Mouse (Mus musculus) heart, embryonic 16.5 days (tissue): ENCODE results near the gene Tor1aip1. TPM values are rescaled to one million over a fixed set of nuclear protein-coding genes. Genes with fewer than 3 reads are reported as not detected.

ENCODE experiments used
- ATAC-seq: fragments of 200-750 bp; cut with Nextera tagmentation; replicated peaks from 2 replicates; pipeline ENCODE4 v1.8.0; 2017; ENCODE audit warnings: moderate number of reproducible peaks; ENCODE audit not compliant: insufficient read depth, low FRiP score; ENCODE audit errors: extremely low read depth
- H3K27ac ChIP-seq: fragments of 300-500 bp; sonication (generic); 2 replicates; pipeline ENCODE4 v1.5.1; 2014; ENCODE audit warnings: mild to moderate bottlenecking, low read length, control low read depth, moderate library complexity
- H3K27me3 ChIP-seq: fragments of 300-500 bp; sonication (generic); 2 replicates; pipeline ENCODE4 v1.6.1; 2014; ENCODE audit warnings: low read length, mixed read lengths; ENCODE audit not compliant: control insufficient read depth, insufficient read depth
- H3K36me3 ChIP-seq: fragments of 300-500 bp; sonication (generic); 2 replicates; pipeline ENCODE4 v1.6.1; 2014; ENCODE audit not compliant: control insufficient read depth, insufficient read depth
- H3K4me1 ChIP-seq: fragments of 300-500 bp; sonication (generic); 2 replicates; pipeline ENCODE4 v1.6.1; 2014; ENCODE audit warnings: low read length, mixed read lengths; ENCODE audit not compliant: control insufficient read depth, insufficient read depth
- H3K4me2 ChIP-seq: fragments of 300-500 bp; sonication (generic); 2 replicates; pipeline ENCODE4 v1.6.1; 2014; ENCODE audit warnings: low read depth, mild to moderate bottlenecking, control low read depth, low read length
- H3K4me3 ChIP-seq: fragments of 300-500 bp; sonication (generic); 2 replicates; pipeline ENCODE4 v1.5.1; 2014; ENCODE audit warnings: mild to moderate bottlenecking, control low read depth, low read length
- H3K9ac ChIP-seq: fragments of 300-500 bp; sonication (generic); 2 replicates; pipeline ENCODE4 v1.6.1; 2014; ENCODE audit warnings: low read length, control low read depth
- H3K9me3 ChIP-seq: fragments of 300-500 bp; sonication (generic); replicated peaks from 2 replicates; pipeline ENCODE4 v1.6.1; 2016; ENCODE audit warnings: low read length; ENCODE audit not compliant: control insufficient read depth
- WGBS: fragments of 180-500 bp; shearing (Covaris S2); extraction: QIAGEN DNeasy Blood & Tissue Kit; methylation state at CpG from one replicate; pipeline ENCODE4 v1.1.7; 2014; 5-methylcytosine and 5-hydroxymethylcytosine counted together
- polyA plus RNA-seq: library from polyadenylated mRNA; unstranded; fragments of >200 nt; fragmentation: Nextera tagmentation; extraction: Ambion mirVana; gene quantifications from 2 replicates; pipeline ENCODE4 v1.2.1, GENCODE M21; 2015

The Tor1aip1 gene
- polyA plus RNA-seq, 1 experiment from 2014 or later = 30.4 TPM

- Histone ChIP-seq H3K9ac (no peak overlapping the region), H3K9me3 (no peaks in the 10 kb centered on the region), H3K27ac (no peak overlapping the region), H3K4me1 (no peaks in the 10 kb centered on the region), H3K4me2 (no peak overlapping the region), H3K27me3 (no peaks in the 10 kb centered on the region), H3K4me3 (no peak overlapping the region), H3K36me3 (peaks cover 34% of the 10 kb centered on the region)
- no peak for ATAC-seq
- 100% methylated on average over 1 of the region's 1 CpGs for WGBS
These were observed 27.3 kb downstream of the Tor1aip1 start for GRCm38 (mm10) chr1:156009003-156009402.

DNA sequence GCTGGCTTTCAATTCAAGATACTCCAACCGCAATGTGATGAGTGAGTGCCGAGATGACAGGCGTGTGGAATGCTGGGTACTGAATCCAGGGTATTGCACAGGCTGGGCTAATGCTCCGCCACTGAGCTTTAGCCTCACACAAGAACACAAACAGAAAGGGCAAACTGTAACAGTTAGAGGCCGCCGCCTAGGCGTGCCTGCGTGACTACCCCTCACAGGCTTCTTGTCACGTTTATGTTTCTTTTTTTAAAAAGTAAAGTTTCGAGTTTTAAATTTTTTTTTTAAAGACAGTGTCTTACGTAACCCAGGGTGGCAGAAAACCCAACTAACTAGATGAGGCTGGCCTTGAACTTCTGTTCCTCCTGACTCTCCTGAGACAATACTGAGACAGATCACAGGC, 30.4 kb downstream of the Tor1aip1 start:
- Histone ChIP-seq H3K27me3 (no peaks in the 10 kb centered on the region), H3K36me3 (peaks cover 24% of the 10 kb centered on the region), H3K4me2 (no peak overlapping the region), H3K27ac (no peak overlapping the region), H3K4me3 (no peak overlapping the region), H3K9me3 (no peaks in the 10 kb centered on the region), H3K9ac (no peak overlapping the region), H3K4me1 (peaks cover 4% of the 10 kb centered on the region; the same call in 1 of the 2 replicates)
- 81% methylated on average over 11 of the region's 11 CpGs for WGBS
- ATAC-seq = no peak

- Histone ChIP-seq H3K4me3 (no peak overlapping the region), H3K36me3 (peaks cover 19% of the 10 kb centered on the region), H3K9me3 (no peaks in the 10 kb centered on the region), H3K27ac (no peak overlapping the region), H3K9ac (no peak overlapping the region), H3K4me2 (no peak overlapping the region), H3K4me1 (peaks cover 4% of the 10 kb centered on the region; the same call in 1 of the 2 replicates), H3K27me3 (no peaks in the 10 kb centered on the region)
- WGBS = 58% methylated on average over 7 of the region's 7 CpGs
- peak; percentile 60; the same call in 1 of the 2 replicates for ATAC-seq
These were observed 32.9 kb downstream of the Tor1aip1 start for GRCm38 (mm10) chr1:156003201-156003935.

- H3K27me3 ChIP-seq = no peaks in the 10 kb centered on the region
- ATAC-seq = no peak
- H3K27ac ChIP-seq = no peak overlapping the region
- no peak overlapping the region for H3K4me2 ChIP-seq
- 77% methylated on average over 8 of the region's 8 CpGs for whole genome bisulfite sequencing
- H3K36me3 ChIP-seq = peaks cover 13% of the 10 kb centered on the region
- no peak overlapping the region for H3K9ac ChIP-seq
- no peaks in the 10 kb centered on the region for H3K9me3 ChIP-seq
- peaks cover 4% of the 10 kb centered on the region; the same call in 1 of the 2 replicates for H3K4me1 ChIP-seq
- H3K4me3 ChIP-seq = no peak overlapping the region
These were observed 33.9 kb downstream of the Tor1aip1 start for GRCm38 (mm10) chr1:156002366-156002765.

DNA sequence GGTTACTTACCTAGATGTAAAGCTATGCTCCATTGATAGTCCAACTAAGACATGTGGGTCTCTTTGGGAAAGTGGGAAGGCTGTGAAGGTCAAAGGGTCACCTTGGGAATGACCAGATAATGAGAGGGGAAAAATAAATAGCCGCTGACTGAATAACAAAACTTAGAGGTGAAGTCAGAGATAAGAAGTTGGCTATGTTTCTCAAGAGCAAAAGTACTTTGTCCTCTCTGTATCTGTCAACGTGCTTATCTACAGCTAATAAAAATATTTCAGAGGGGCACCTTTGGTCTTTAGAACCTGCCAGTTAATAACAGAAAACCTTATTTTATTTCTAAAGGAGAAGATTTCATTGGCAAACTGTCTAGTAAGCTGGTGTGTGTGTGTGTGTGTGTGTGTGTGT, 40.7 kb downstream of the Tor1aip1 start:
- ATAC-seq = no peak
- H3K27ac ChIP-seq = no peak overlapping the region
- 16% methylated on average over 2 of the region's 2 CpGs for WGBS

DNA sequence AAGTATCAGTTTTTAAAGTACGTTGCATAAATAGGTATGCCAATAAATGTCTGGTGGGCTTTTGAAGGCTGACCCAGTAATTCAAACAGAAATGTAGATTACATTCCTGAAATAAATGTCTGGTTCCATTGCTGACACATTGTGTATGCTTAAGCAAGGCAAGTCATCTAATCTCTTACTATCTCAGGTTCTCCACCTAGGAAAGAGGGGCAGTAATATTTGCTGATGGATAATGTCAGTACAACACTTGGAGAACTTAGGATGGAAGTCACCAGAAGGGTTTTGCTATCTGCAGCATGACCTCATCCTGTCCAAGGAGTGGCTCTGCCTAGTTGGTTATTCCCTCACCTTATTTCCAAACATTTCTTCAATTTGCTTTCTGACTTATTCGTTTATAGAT, 41.8 kb downstream of the Tor1aip1 start:
- H3K27ac ChIP-seq = no peak overlapping the region
- no peak overlapping the region for H3K4me3 ChIP-seq
- H3K4me1 ChIP-seq = peaks cover 13% of the 10 kb centered on the region
- H3K36me3 ChIP-seq = no peaks in the 10 kb centered on the region
- no peak overlapping the region for H3K9ac ChIP-seq
- H3K27me3 ChIP-seq = no peaks in the 10 kb centered on the region
- no peak overlapping the region for H3K4me2 ChIP-seq
- H3K9me3 ChIP-seq = no peaks in the 10 kb centered on the region
- no peak for ATAC-seq
- 55% methylated on average over 2 of the region's 2 CpGs for WGBS

More for the DNA sequence above, 40.7 kb downstream of the Tor1aip1 start:
- H3K36me3 ChIP-seq = no peaks in the 10 kb centered on the region
- H3K4me2 ChIP-seq = no peak overlapping the region
- H3K27me3 ChIP-seq = no peaks in the 10 kb centered on the region
- no peaks in the 10 kb centered on the region for H3K9me3 ChIP-seq
- no peak overlapping the region for H3K4me3 ChIP-seq
- H3K9ac ChIP-seq = no peak overlapping the region
- peaks cover 9% of the 10 kb centered on the region for H3K4me1 ChIP-seq

DNA sequence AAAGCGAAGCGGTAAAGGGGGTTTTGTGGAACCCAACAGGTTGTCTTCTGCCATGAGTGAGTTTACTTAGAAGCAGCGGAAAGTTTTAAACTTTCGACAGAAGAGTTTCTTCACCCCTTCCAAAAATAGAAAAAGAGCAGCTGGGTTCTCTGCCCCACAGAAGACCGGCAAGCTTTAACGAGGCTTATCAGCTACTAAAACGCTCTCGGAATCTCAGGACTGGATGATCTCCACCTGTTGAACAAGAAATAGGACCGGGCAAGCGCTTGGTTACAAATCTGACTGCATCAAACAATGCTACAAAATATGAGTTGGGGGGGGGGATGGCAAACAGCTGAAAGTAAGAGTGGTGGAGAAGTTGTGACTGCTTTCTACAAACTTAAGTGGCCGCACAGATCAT, 45.9 kb downstream of the Tor1aip1 start:
- H3K9me3 ChIP-seq = no peaks in the 10 kb centered on the region
- H3K4me1 ChIP-seq = peaks cover 11% of the 10 kb centered on the region
- no peak overlapping the region for H3K9ac ChIP-seq
- no peaks in the 10 kb centered on the region for H3K27me3 ChIP-seq
- no peak for ATAC-seq
- H3K4me2 ChIP-seq = peak overlapping the region; percentile 36
- H3K4me3 ChIP-seq = no peak overlapping the region
- H3K36me3 ChIP-seq = no peaks in the 10 kb centered on the region
- H3K27ac ChIP-seq = peak overlapping the region; percentile 48; the same call in 1 of the 2 replicates
- WGBS = 30% methylated on average over 11 of the region's 11 CpGs

- no peaks in the 10 kb centered on the region for H3K36me3 ChIP-seq
- no peak overlapping the region for H3K9ac ChIP-seq
- peaks cover 10% of the 10 kb centered on the region for H3K4me1 ChIP-seq
- ATAC-seq = no peak
- no peaks in the 10 kb centered on the region for H3K9me3 ChIP-seq
- no peak overlapping the region for H3K4me2 ChIP-seq
- H3K27ac ChIP-seq = no peak overlapping the region
- 12% methylated on average over 2 of the region's 2 CpGs for WGBS
- no peak overlapping the region for H3K4me3 ChIP-seq
- H3K27me3 ChIP-seq = no peaks in the 10 kb centered on the region
These were observed 46.9 kb downstream of the Tor1aip1 start for GRCm38 (mm10) chr1:155989387-155989786.

GRCm38 (mm10) chr1:155987625-155988024, 48.7 kb downstream of the Tor1aip1 start:
- Histone ChIP-seq H3K9ac (no peak overlapping the region), H3K9me3 (no peaks in the 10 kb centered on the region), H3K4me3 (no peak overlapping the region), H3K27ac (no peak overlapping the region), H3K4me1 (peaks cover 10% of the 10 kb centered on the region), H3K4me2 (no peak overlapping the region), H3K36me3 (no peaks in the 10 kb centered on the region), H3K27me3 (no peaks in the 10 kb centered on the region)
- 78% methylated on average over 2 of the region's 2 CpGs for WGBS
- ATAC-seq = no peak
